Mouse (Mus musculus) lung, postnatal 4 days (tissue): ENCODE measurements at regions not wholly inside any gene's neighbourhood (a gene's known extent, or its start where the extent isn't known, plus 50 kb on each side); places are given as distances from the start of the nearest gene placed in this dataset.
"Not testable (repeated sequence)": the region's sequence is repeated elsewhere in the genome, so short reads cannot be mapped to it uniquely, and the experiment has no call there.

Source experiments
- DNase-seq, 2 experiments: peaks; one replicate each; pipeline ENCODE4 v3.0.0; 2021

GRCm38 (mm10) chr13:97482439-97482946, 241.6 kb downstream of the Enc1 start:
- DNase-seq = no peak

GRCm38 (mm10) chr13:97481259-97481658, 240.4 kb downstream of the Enc1 start:
- no peak for DNase-seq

- DNase-seq = no peak
These were observed 238.2 kb downstream of the Enc1 start for GRCm38 (mm10) chr13:97479066-97479586.

- DNase-seq = no peak
These were observed 233.1 kb downstream of the Enc1 start for GRCm38 (mm10) chr13:97473971-97474365.

GRCm38 (mm10) chr13:97473256-97473970, 232.5 kb downstream of the Enc1 start:
- no peak for DNase-seq

- no peak for DNase-seq
These were observed 229.1 kb downstream of the Enc1 start for GRCm38 (mm10) chr13:97469999-97470398.

GRCm38 (mm10) chr13:97468874-97469593, 228.1 kb downstream of the Enc1 start:
- no peak for DNase-seq

GRCm38 (mm10) chr13:97466585-97466984, 225.7 kb downstream of the Enc1 start:
- not testable (repeated sequence) for DNase-seq

- no peak for DNase-seq
These were observed 222.9 kb downstream of the Enc1 start for GRCm38 (mm10) chr13:97463798-97464197.

- DNase-seq = no peak
These were observed 222.0 kb downstream of the Enc1 start for GRCm38 (mm10) chr13:97462884-97463235.

- DNase-seq = no peak
These were observed 221.4 kb downstream of the Enc1 start for GRCm38 (mm10) chr13:97462110-97462883.

- no peak for DNase-seq
These were observed 220.3 kb downstream of the Enc1 start for GRCm38 (mm10) chr13:97461207-97461606.

- DNase-seq = no peak
These were observed 218.2 kb downstream of the Enc1 start for GRCm38 (mm10) chr13:97459106-97459505.

- no peak for DNase-seq
These were observed 215.1 kb downstream of the Enc1 start for GRCm38 (mm10) chr13:97455961-97456360.

- no peak for DNase-seq
These were observed 213.8 kb downstream of the Enc1 start for GRCm38 (mm10) chr13:97454715-97455114.

GRCm38 (mm10) chr13:97453469-97453868, 212.6 kb downstream of the Enc1 start:
- DNase-seq = no peak

GRCm38 (mm10) chr13:97453090-97453430, 212.2 kb downstream of the Enc1 start:
- DNase-seq = no peak

- no peak for DNase-seq
These were observed 211.6 kb downstream of the Enc1 start for GRCm38 (mm10) chr13:97452386-97453089.

GRCm38 (mm10) chr13:97451276-97451675, 210.4 kb downstream of the Enc1 start:
- no peak for DNase-seq

- DNase-seq = no peak
These were observed 207.2 kb downstream of the Enc1 start for GRCm38 (mm10) chr13:97448123-97448522.

- no peak for DNase-seq
These were observed 203.0 kb downstream of the Enc1 start for GRCm38 (mm10) chr13:97443731-97444428.

GRCm38 (mm10) chr13:97442806-97443205, 201.9 kb downstream of the Enc1 start:
- no peak for DNase-seq
